Mouse (Mus musculus) heart, embryonic 11.5 days (tissue): ENCODE data around the gene Sh2d1b1. TPM values are rescaled to one million over a fixed set of nuclear protein-coding genes. Genes with fewer than 3 reads are reported as not detected.

Source experiments
- ATAC-seq: fragments of 200-750 bp; cut with Nextera tagmentation; replicated peaks from 2 replicates; pipeline ENCODE4 v1.8.0; 2017; ENCODE audit warnings: moderate library complexity; ENCODE audit not compliant: insufficient number of reproducible peaks, low FRiP score, low TSS enrichment
- H3K27ac ChIP-seq: fragments of 300-500 bp; sonication (generic); 2 replicates; pipeline ENCODE4 v1.5.1; 2014; ENCODE audit warnings: mild to moderate bottlenecking, low read depth, low read length
- H3K27me3 ChIP-seq: fragments of 300-500 bp; sonication (generic); 2 replicates; pipeline ENCODE4 v1.6.1; 2014; ENCODE audit warnings: mild to moderate bottlenecking, low read length, mixed read lengths; ENCODE audit not compliant: control insufficient read depth, insufficient read depth
- H3K36me3 ChIP-seq: fragments of 300-500 bp; sonication (generic); 2 replicates; pipeline ENCODE4 v1.6.1; 2014; ENCODE audit warnings: mild to moderate bottlenecking, low read length, moderate library complexity, mixed read lengths; ENCODE audit not compliant: control insufficient read depth, insufficient read depth
- H3K4me1 ChIP-seq: fragments of 300-500 bp; sonication (generic); 2 replicates; pipeline ENCODE4 v1.6.1; 2014; ENCODE audit warnings: low read length; ENCODE audit not compliant: control insufficient read depth, insufficient read depth
- H3K4me2 ChIP-seq: fragments of 300-500 bp; sonication (generic); 2 replicates; pipeline ENCODE4 v1.6.1; 2014; ENCODE audit warnings: mild to moderate bottlenecking, moderate library complexity
- H3K4me3 ChIP-seq: fragments of 300-500 bp; sonication (generic); 2 replicates; pipeline ENCODE4 v1.5.1; 2014; ENCODE audit warnings: low read depth, low read length
- H3K9ac ChIP-seq: fragments of 300-500 bp; sonication (generic); 2 replicates; pipeline ENCODE4 v1.6.1; 2014; ENCODE audit warnings: mild to moderate bottlenecking, low read depth, low read length, moderate library complexity
- H3K9me3 ChIP-seq: fragments of 300-500 bp; sonication (generic); replicated peaks from 2 replicates; pipeline ENCODE4 v1.6.1; 2016; ENCODE audit warnings: low read length; ENCODE audit not compliant: control insufficient read depth
- WGBS: fragments of 180-500 bp; shearing (Covaris S2); extraction: QIAGEN DNeasy Blood & Tissue Kit; methylation state at CpG from one replicate; pipeline ENCODE4 v1.1.7; 2014; ENCODE audit not compliant: insufficient replicate concordance; 5-methylcytosine and 5-hydroxymethylcytosine counted together
- polyA plus RNA-seq: library from polyadenylated mRNA; unstranded; fragments of >200 nt; fragmentation: Nextera tagmentation; extraction: Ambion mirVana; gene quantifications from 2 replicates; pipeline ENCODE4 v1.2.1, GENCODE M21; 2014

Sh2d1b1 gene
- polyA plus RNA-seq, 1 experiment from 2014 or later: 0.11 TPM

- no peak overlapping the region for H3K4me2 ChIP-seq
- no peak overlapping the region for H3K27ac ChIP-seq
- no peaks in the 10 kb centered on the region for H3K9me3 ChIP-seq
- H3K36me3 ChIP-seq: no peaks in the 10 kb centered on the region
- WGBS: 76% methylated on average over 4 of the region's 4 CpGs
- H3K27me3 ChIP-seq: no peaks in the 10 kb centered on the region
- no peak overlapping the region for H3K4me3 ChIP-seq
- peaks cover 7% of the 10 kb centered on the region; the same call in 1 of the 2 replicates for H3K4me1 ChIP-seq
- no peak for ATAC-seq
- H3K9ac ChIP-seq: no peak overlapping the region
These were observed 55.7 kb downstream of the Sh2d1b1 start for GRCm38 (mm10) chr1:170332775-170333174.

Other genes with a start within 250 kb of the Sh2d1b1 start
- 10.2 and 10.7 TPM in 2 replicates for gene Ddr2, start 166.6 kb upstream of the Sh2d1b1 start, polyA plus RNA-seq
- 58.6 and 67.6 TPM in 2 replicates for gene Uap1, start 102.4 kb upstream of the Sh2d1b1 start, polyA plus RNA-seq
- 9.3 and 14.3 TPM in 2 replicates for gene Uhmk1, start 61.9 kb upstream of the Sh2d1b1 start, polyA plus RNA-seq
- gene Sh2d1b2, start 44.6 kb upstream of the Sh2d1b1 start, polyA plus RNA-seq: not detected in 2 replicates
- 4.8 and 6.6 TPM in 2 replicates for gene Gm7694, start 29.0 kb downstream of the Sh2d1b1 start, polyA plus RNA-seq
- 2.5 and 3.0 TPM in 2 replicates for gene Spata46, start 31.5 kb downstream of the Sh2d1b1 start, polyA plus RNA-seq